14 mouse cellular contexts compared by ENCODE assay signal in genomic region chr11:24095656-24096353, GRCm38 (mm10). TPM values are rescaled to one million over a fixed set of nuclear protein-coding genes. Genes with fewer than 3 reads are reported as not detected.
DNase-seq lines count a peak whose midpoint lies in the region; ATAC-seq lines count a peak whose summit lies in the region.
"Had no signal": no experiment of that assay in that cellular context is flagged by ENCODE, and none has a peak within 500 bp of the region (broad histone marks: within the 10 kb centered on the region; RNA-seq: fewer than 3 reads in every experiment).

No protein-coding gene starts in this region.

- H3K4me2 ChIP-seq in midbrain, embryonic 12.5 days (replicated peaks) = no peak overlapping the region
- peak overlapping the region; percentile 31; the same call in 1 of the 2 replicates for H3K4me2 ChIP-seq in forebrain, embryonic 11.5 days (ENCODE audit: low read depth, low read length, severe bottlenecking)
- peak overlapping the region; percentile 46 for H3K4me2 ChIP-seq in hindbrain, embryonic 16.5 days (ENCODE audit: low read length)
- H3K4me2 ChIP-seq in neural tube, embryonic 14.5 days (ENCODE audit: low read depth, low read length) = peak overlapping the region; percentile 39

- peaks cover 86% of the 10 kb centered on the region for H3K4me1 ChIP-seq in midbrain, embryonic 12.5 days
- peaks cover 54% of the 10 kb centered on the region for H3K4me1 ChIP-seq in midbrain, embryonic 10.5 days
- H3K4me1 ChIP-seq in forebrain, embryonic 11.5 days (replicated peaks; ENCODE audit: control insufficient read depth, insufficient read depth, low read length) = peaks cover 34% of the 10 kb centered on the region
- H3K4me1 ChIP-seq in hindbrain, embryonic 16.5 days (ENCODE audit: control insufficient read depth, insufficient read depth, low read depth, low read length) = peaks cover 47% of the 10 kb centered on the region
- peaks cover 67% of the 10 kb centered on the region for H3K4me1 ChIP-seq in neural tube, embryonic 14.5 days (ENCODE audit: control insufficient read depth, insufficient read depth, low read length)

- ATAC-seq in midbrain, embryonic 12.5 days (ENCODE audit: low FRiP score, low read depth) = no peak
- peak; percentile 77 for ATAC-seq in forebrain, embryonic 11.5 days (replicated peaks; ENCODE audit: low FRiP score)
- no peak for ATAC-seq in hindbrain, embryonic 16.5 days
- ATAC-seq in neural tube, embryonic 14.5 days (ENCODE audit: low read depth) = no peak
- ATAC-seq in megakaryocyte progenitor cell, adult 5-6 weeks (replicated peaks; ENCODE audit: poor library complexity) = no peak

- H3K9ac ChIP-seq in midbrain, embryonic 12.5 days (replicated peaks) = no peak overlapping the region
- H3K9ac ChIP-seq in forebrain, embryonic 11.5 days (ENCODE audit: low read length) = no peak overlapping the region
- H3K9ac ChIP-seq in hindbrain, embryonic 16.5 days (ENCODE audit: low read depth, low read length) = no peak overlapping the region; the same call in 1 of the 2 replicates
- no peak overlapping the region for H3K9ac ChIP-seq in neural tube, embryonic 14.5 days (replicated peaks; ENCODE audit: low read depth, low read length)

- WGBS in midbrain, embryonic 12.5 days = 69% methylated on average over 7 of the region's 7 CpGs
- 78% methylated on average over 7 of the region's 7 CpGs for WGBS in midbrain, embryonic 10.5 days
- 41% methylated on average over 7 of the region's 7 CpGs for WGBS in forebrain, embryonic 11.5 days
- 44% methylated on average over 7 of the region's 7 CpGs for WGBS in hindbrain, embryonic 16.5 days
- WGBS in neural tube, embryonic 14.5 days = 34% methylated on average over 7 of the region's 7 CpGs

- no peaks in the 10 kb centered on the region for H3K36me3 ChIP-seq in midbrain, embryonic 12.5 days
- H3K36me3 ChIP-seq in midbrain, embryonic 10.5 days = peaks cover 6% of the 10 kb centered on the region; the same call in 1 of the 2 replicates
- no peaks in the 10 kb centered on the region for H3K36me3 ChIP-seq in forebrain, embryonic 11.5 days (ENCODE audit: control insufficient read depth, insufficient read depth, low read length)
- no peaks in the 10 kb centered on the region for H3K36me3 ChIP-seq in hindbrain, embryonic 16.5 days (ENCODE audit: control insufficient read depth, insufficient read depth, low read length)
- no peaks in the 10 kb centered on the region for H3K36me3 ChIP-seq in neural tube, embryonic 14.5 days (ENCODE audit: control insufficient read depth, insufficient read depth, low read length)

- H3K27ac ChIP-seq in midbrain, embryonic 12.5 days (replicated peaks) = peak overlapping the region; percentile 39; the same call in 1 of the 2 replicates
- H3K27ac ChIP-seq in midbrain, embryonic 10.5 days (replicated peaks) = no peak overlapping the region
- peak overlapping the region; percentile 86 for H3K27ac ChIP-seq in forebrain, embryonic 11.5 days (ENCODE audit: low read depth, low read length)
- H3K27ac ChIP-seq in hindbrain, embryonic 16.5 days (ENCODE audit: low read depth, low read length) = peak overlapping the region; percentile 54; the same call in 1 of the 2 replicates
- peak overlapping the region; percentile 45; the same call in 1 of the 2 replicates for H3K27ac ChIP-seq in neural tube, embryonic 14.5 days (ENCODE audit: low read depth, low read length)
- H3K27ac ChIP-seq: kidney, postnatal 0 days had no signal

- DNase-seq in midbrain, embryonic 10.5 days (ENCODE audit: low spot score) = no peak
- peak; percentile 45 for DNase-seq in forebrain, embryonic 11.5 days (ENCODE audit: low spot score)
- no peak for DNase-seq in Muller cell, postnatal 12 days (ENCODE audit: inconsistent ontology term)
- DNase-seq: adrenal gland, postnatal 14 days; cerebellum, adult 11 months; heart, postnatal 36 days had no signal

- H3K27me3 ChIP-seq in midbrain, embryonic 12.5 days = no peaks in the 10 kb centered on the region
- H3K27me3 ChIP-seq in midbrain, embryonic 10.5 days (ENCODE audit: low read depth, poor library complexity, severe bottlenecking) = peaks cover 33% of the 10 kb centered on the region
- no peaks in the 10 kb centered on the region for H3K27me3 ChIP-seq in forebrain, embryonic 11.5 days (ENCODE audit: control insufficient read depth, insufficient read depth, low read length)
- no peaks in the 10 kb centered on the region for H3K27me3 ChIP-seq in hindbrain, embryonic 16.5 days (replicated peaks; ENCODE audit: control insufficient read depth, insufficient read depth, low read length)
- no peaks in the 10 kb centered on the region for H3K27me3 ChIP-seq in neural tube, embryonic 14.5 days (ENCODE audit: control insufficient read depth, insufficient read depth, low read length)

- no peaks in the 10 kb centered on the region for H3K9me3 ChIP-seq in midbrain, embryonic 12.5 days
- H3K9me3 ChIP-seq in midbrain, embryonic 10.5 days (replicated peaks) = no peaks in the 10 kb centered on the region
- no peaks in the 10 kb centered on the region for H3K9me3 ChIP-seq in forebrain, embryonic 11.5 days (ENCODE audit: control insufficient read depth, low read length)
- H3K9me3 ChIP-seq in hindbrain, embryonic 16.5 days (ENCODE audit: control insufficient read depth, low read length) = no peaks in the 10 kb centered on the region
- H3K9me3 ChIP-seq in neural tube, embryonic 14.5 days (ENCODE audit: control insufficient read depth, low read length) = no peaks in the 10 kb centered on the region

- no peak overlapping the region for H3K4me3 ChIP-seq in midbrain, embryonic 12.5 days
- no peak overlapping the region for H3K4me3 ChIP-seq in midbrain, embryonic 10.5 days
- no peak overlapping the region for H3K4me3 ChIP-seq in forebrain, embryonic 11.5 days (ENCODE audit: low read depth, low read length)
- H3K4me3 ChIP-seq in hindbrain, embryonic 16.5 days (ENCODE audit: low read length) = no peak overlapping the region
- no peak overlapping the region for H3K4me3 ChIP-seq in neural tube, embryonic 14.5 days (ENCODE audit: low read depth, low read length)

RNA-seq across cellular contexts. Expression of gene Bcl11a, which starts 17.9 kb away (rescaled TPM):
- polyA plus RNA-seq in midbrain, embryonic 12.5 days (2016; fragmentation: Nextera tagmentation; extraction: Ambion mirVana) = 66.0 and 67.3 TPM in 2 replicates
- 15.8 and 33.2 TPM in 2 replicates for polyA plus RNA-seq in midbrain, embryonic 10.5 days (2016; fragmentation: Nextera tagmentation; extraction: Ambion mirVana)
- 97.0 and 101 TPM in 2 replicates for polyA plus RNA-seq in forebrain, embryonic 11.5 days (2014; fragmentation: Nextera tagmentation; extraction: Ambion mirVana)
- 97.9 and 105 TPM in 2 replicates for polyA plus RNA-seq in hindbrain, embryonic 16.5 days (2015; fragmentation: Nextera tagmentation; extraction: Ambion mirVana)
- polyA plus RNA-seq in neural tube, embryonic 14.5 days (2014; fragmentation: Nextera tagmentation; extraction: Ambion mirVana) = 143 and 145 TPM in 2 replicates
- total RNA-seq in megakaryocyte progenitor cell, adult 5-6 weeks (2015) = 42.8 and 70.9 TPM in 2 replicates
- 24.3 and 29.1 TPM in 2 replicates for total RNA-seq in megakaryocyte progenitor cell, adult 5-6 weeks (2017)

RNA-seq across cellular contexts. Expression of gene A830031A19Rik, which starts 21.0 kb away (rescaled TPM):
- not detected in 2 replicates for polyA plus RNA-seq in midbrain, embryonic 12.5 days (2016; fragmentation: Nextera tagmentation; extraction: Ambion mirVana)
- not detected in 2 replicates for polyA plus RNA-seq in midbrain, embryonic 10.5 days (2016; fragmentation: Nextera tagmentation; extraction: Ambion mirVana)
- not detected in 2 replicates for polyA plus RNA-seq in forebrain, embryonic 11.5 days (2014; fragmentation: Nextera tagmentation; extraction: Ambion mirVana)
- polyA plus RNA-seq in hindbrain, embryonic 16.5 days (2015; fragmentation: Nextera tagmentation; extraction: Ambion mirVana) = 0.21 TPM in 1 of 2 replicates, not detected in the other
- not detected in 2 replicates for polyA plus RNA-seq in neural tube, embryonic 14.5 days (2014; fragmentation: Nextera tagmentation; extraction: Ambion mirVana)
- total RNA-seq in megakaryocyte progenitor cell, adult 5-6 weeks (2015) = not detected in 2 replicates
- not detected in 2 replicates for total RNA-seq in megakaryocyte progenitor cell, adult 5-6 weeks (2017)
- total RNA-seq: adrenal gland, postnatal 14 days; heart, adult 8-10 months; heart, postnatal 36 days; megakaryocyte, adult 5-6 weeks had no signal
- polyA plus RNA-seq: kidney, postnatal 0 days; liver, embryonic 16.5 days had no signal
